Mouse (Mus musculus): ENCODE data around the gene Vps8. TPM values are rescaled to one million over a fixed set of nuclear protein-coding genes. Genes with fewer than 3 reads are reported as not detected.

Vps8 gene
- polyA plus RNA-seq, 1 experiment from 2014 or later: 3.1 TPM

- no peak overlapping the region for H3K9ac ChIP-seq (replicated peaks)
- WGBS (ENCODE audit: insufficient replicate concordance): 75% methylated on average over 4 of the region's 4 CpGs
- TF ChIP-seq EP300 (IDR thresholded peaks at IDR 0.05; ENCODE audit: low read depth) (no peak), CTCF (IDR thresholded peaks at IDR 0.05; ENCODE audit: low read depth) (no peak)
- ATAC-seq (no peak), DNase-seq (no peak)
- no peaks in the 10 kb centered on the region for H3K27me3 ChIP-seq (ENCODE audit: insufficient read depth, low read length)
- no peaks in the 10 kb centered on the region for H3K4me1 ChIP-seq (ENCODE audit: insufficient read depth)
- H3K4me3 ChIP-seq (ENCODE audit: low read depth, low read length): no peak overlapping the region
- no peak overlapping the region for H3K4me2 ChIP-seq (ENCODE audit: low read depth, low read length)
- no peaks in the 10 kb centered on the region for H3K36me3 ChIP-seq (replicated peaks; ENCODE audit: insufficient read depth, low read length)
- H3K27ac ChIP-seq (ENCODE audit: low read depth): no peak overlapping the region
- no peaks in the 10 kb centered on the region for H3K9me3 ChIP-seq (ENCODE audit: low read length)
Observed at GRCm38 (mm10) chr16:21651161-21651560, 228.2 kb downstream of the Vps8 start.

- DNase-seq (no peak), ATAC-seq (no peak)
- TF ChIP-seq CTCF (IDR thresholded peaks at IDR 0.05; ENCODE audit: low read depth): no peak
- no peak for TF ChIP-seq EP300 (IDR thresholded peaks at IDR 0.05; ENCODE audit: low read depth)
- WGBS (ENCODE audit: insufficient replicate concordance): 80% methylated on average over 15 of the region's 15 CpGs
- Histone ChIP-seq H3K36me3 (replicated peaks; ENCODE audit: insufficient read depth, low read length) (no peaks in the 10 kb centered on the region), H3K4me2 (ENCODE audit: low read depth, low read length) (no peak overlapping the region), H3K27me3 (ENCODE audit: insufficient read depth, low read length) (no peaks in the 10 kb centered on the region), H3K4me3 (ENCODE audit: low read depth, low read length) (no peak overlapping the region), H3K4me1 (ENCODE audit: insufficient read depth) (no peaks in the 10 kb centered on the region), H3K9me3 (ENCODE audit: low read length) (no peaks in the 10 kb centered on the region), H3K9ac (replicated peaks) (no peak overlapping the region), H3K27ac (ENCODE audit: low read depth) (no peak overlapping the region)
Observed at GRCm38 (mm10) chr16:21653151-21653550, 230.2 kb downstream of the Vps8 start.

GRCm38 (mm10) chr16:21654384-21654783 is 231.5 kb downstream of the Vps8 start:
- H3K9ac ChIP-seq (replicated peaks): no peak overlapping the region
- peaks cover 3% of the 10 kb centered on the region; the same call in 1 of the 2 replicates for H3K36me3 ChIP-seq (replicated peaks; ENCODE audit: insufficient read depth, low read length)
- no peak overlapping the region for H3K4me3 ChIP-seq (ENCODE audit: low read depth, low read length)
- H3K9me3 ChIP-seq (ENCODE audit: low read length): no peaks in the 10 kb centered on the region
- WGBS (ENCODE audit: insufficient replicate concordance): 84% methylated on average over 5 of the region's 5 CpGs
- ATAC-seq: no peak
- no peak overlapping the region for H3K4me2 ChIP-seq (ENCODE audit: low read depth, low read length)
- DNase-seq: no peak
- no peaks in the 10 kb centered on the region for H3K27me3 ChIP-seq (ENCODE audit: insufficient read depth, low read length)
- H3K4me1 ChIP-seq (ENCODE audit: insufficient read depth): no peaks in the 10 kb centered on the region
- TF ChIP-seq EP300 (IDR thresholded peaks at IDR 0.05; ENCODE audit: low read depth) (no peak), CTCF (IDR thresholded peaks at IDR 0.05; ENCODE audit: low read depth) (no peak)
- H3K27ac ChIP-seq (ENCODE audit: low read depth): no peak overlapping the region

- 53% methylated on average over 6 of the region's 6 CpGs for WGBS (ENCODE audit: insufficient replicate concordance)
- Histone ChIP-seq H3K4me1 (ENCODE audit: insufficient read depth) (no peaks in the 10 kb centered on the region), H3K27me3 (ENCODE audit: insufficient read depth, low read length) (no peaks in the 10 kb centered on the region), H3K4me2 (ENCODE audit: low read depth, low read length) (no peak overlapping the region), H3K4me3 (ENCODE audit: low read depth, low read length) (no peak overlapping the region), H3K36me3 (replicated peaks; ENCODE audit: insufficient read depth, low read length) (peaks cover 4% of the 10 kb centered on the region; the same call in 1 of the 2 replicates), H3K27ac (ENCODE audit: low read depth) (no peak overlapping the region), H3K9me3 (ENCODE audit: low read length) (no peaks in the 10 kb centered on the region), H3K9ac (replicated peaks) (no peak overlapping the region)
- ATAC-seq: no peak
- DNase-seq: no peak
- TF ChIP-seq CTCF (IDR thresholded peaks at IDR 0.05; ENCODE audit: low read depth) (no peak), EP300 (IDR thresholded peaks at IDR 0.05; ENCODE audit: low read depth) (no peak)
Observed at GRCm38 (mm10) chr16:21655291-21655690, 232.4 kb downstream of the Vps8 start.

GRCm38 (mm10) chr16:21655961-21656360 is 233.0 kb downstream of the Vps8 start:
- Histone ChIP-seq H3K9me3 (ENCODE audit: low read length) (no peaks in the 10 kb centered on the region), H3K36me3 (replicated peaks; ENCODE audit: insufficient read depth, low read length) (peaks cover 4% of the 10 kb centered on the region; the same call in 1 of the 2 replicates), H3K27ac (ENCODE audit: low read depth) (no peak overlapping the region), H3K4me3 (ENCODE audit: low read depth, low read length) (no peak overlapping the region), H3K4me1 (ENCODE audit: insufficient read depth) (no peaks in the 10 kb centered on the region), H3K4me2 (ENCODE audit: low read depth, low read length) (no peak overlapping the region), H3K27me3 (ENCODE audit: insufficient read depth, low read length) (no peaks in the 10 kb centered on the region), H3K9ac (replicated peaks) (no peak overlapping the region)
- TF ChIP-seq CTCF (IDR thresholded peaks at IDR 0.05; ENCODE audit: low read depth) (no peak), EP300 (IDR thresholded peaks at IDR 0.05; ENCODE audit: low read depth) (no peak)
- DNase-seq (no peak), ATAC-seq (no peak)
- 90% methylated on average over 9 of the region's 9 CpGs for WGBS (ENCODE audit: insufficient replicate concordance)

GRCm38 (mm10) chr16:21664633-21665363 is 241.9 kb downstream of the Vps8 start:
- Histone ChIP-seq H3K4me3 (ENCODE audit: low read depth, low read length) (no peak overlapping the region), H3K9me3 (ENCODE audit: low read length) (0 out of 2 replicates have a peak, but pooled peaks cover 6% of the 10 kb centered on the region), H3K27ac (ENCODE audit: low read depth) (no peak overlapping the region), H3K4me1 (ENCODE audit: insufficient read depth) (no peaks in the 10 kb centered on the region), H3K27me3 (ENCODE audit: insufficient read depth, low read length) (no peaks in the 10 kb centered on the region), H3K36me3 (replicated peaks; ENCODE audit: insufficient read depth, low read length) (no peaks in the 10 kb centered on the region), H3K4me2 (ENCODE audit: low read depth, low read length) (no peak overlapping the region), H3K9ac (replicated peaks) (no peak overlapping the region)
- no peak for TF ChIP-seq CTCF (IDR thresholded peaks at IDR 0.05; ENCODE audit: low read depth)
- no peak for TF ChIP-seq EP300 (IDR thresholded peaks at IDR 0.05; ENCODE audit: low read depth)
- DNase-seq (no peak), ATAC-seq (no peak)
- WGBS (ENCODE audit: insufficient replicate concordance): 69% methylated on average over 18 of the region's 18 CpGs
